Mouse (Mus musculus) urinary bladder, postnatal 25 days (tissue): ENCODE measurements around the gene Prss54.
"Not testable (repeated sequence)": the region's sequence is repeated elsewhere in the genome, so short reads cannot be mapped to it uniquely, and the experiment has no call there.

Experiments used
- DNase-seq: peaks from one replicate; pipeline ENCODE4 v3.0.0; 2022; ENCODE audit warnings: low spot score

The Prss54 gene

DNA sequence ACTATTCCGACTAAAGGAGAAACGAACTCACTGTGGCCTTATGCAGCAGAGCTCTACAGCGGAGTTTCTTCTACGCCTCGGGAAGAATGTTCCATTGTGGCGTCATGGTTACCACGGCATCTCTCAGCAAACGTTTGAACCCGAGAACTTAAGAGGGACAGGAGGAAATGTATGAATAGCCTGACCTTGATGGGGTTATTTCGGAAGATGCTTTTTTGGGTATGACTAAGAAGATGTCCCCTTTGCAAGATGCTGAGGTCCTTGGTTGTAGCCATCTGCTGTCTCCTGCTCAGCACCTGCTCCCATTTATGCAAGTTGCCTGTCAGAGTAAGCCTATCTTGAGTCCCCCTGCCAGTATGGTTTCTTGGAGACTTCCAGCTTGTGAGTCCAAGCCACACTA lies at the start of gene Prss54:
Gene Prss54 (minus strand): TSS at position 101 of the 400 bp plus-strand sequence.
- DNase-seq = no peak

DNA sequence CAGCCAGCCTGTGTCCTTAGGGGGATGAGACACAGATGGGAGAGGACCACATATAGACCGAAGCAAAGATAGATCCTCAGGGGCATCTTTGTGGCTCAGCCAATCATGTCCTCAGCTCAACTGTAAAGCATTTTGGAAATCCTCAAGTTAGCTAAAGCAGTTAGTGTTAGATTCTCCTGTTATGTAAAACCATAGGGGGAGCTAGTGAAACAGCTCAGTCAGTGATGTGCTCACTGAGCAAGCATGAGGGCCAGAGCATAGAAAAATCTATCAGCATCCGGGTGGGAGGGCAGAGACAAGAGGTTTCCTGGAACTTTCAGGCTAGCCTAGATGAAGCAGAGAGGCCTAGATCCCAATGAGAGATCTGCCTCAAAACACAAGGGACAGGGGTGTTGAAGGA lies 48.7 kb upstream of the Prss54 start:
- no peak for DNase-seq

DNA sequence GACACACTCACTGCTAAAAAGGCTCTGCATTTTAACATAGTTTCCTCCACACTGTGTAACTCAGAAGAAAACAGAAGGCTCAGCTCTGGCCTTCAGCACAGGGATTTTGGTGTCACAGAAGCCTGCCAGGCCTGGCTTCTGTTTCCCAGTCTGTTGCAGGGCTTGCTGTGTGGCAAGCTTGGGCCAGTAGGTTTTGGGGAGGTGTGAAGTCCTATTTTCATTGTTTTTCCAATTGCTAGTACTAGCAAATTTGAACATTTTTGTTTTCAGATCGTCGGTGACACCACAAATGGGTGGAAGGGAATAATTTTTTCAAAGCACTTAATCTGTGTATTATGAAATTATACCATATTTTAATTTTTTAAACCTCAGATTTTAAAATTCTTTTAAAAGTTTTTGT lies 43.9 kb upstream of the Prss54 start:
- DNase-seq = no peak

DNA sequence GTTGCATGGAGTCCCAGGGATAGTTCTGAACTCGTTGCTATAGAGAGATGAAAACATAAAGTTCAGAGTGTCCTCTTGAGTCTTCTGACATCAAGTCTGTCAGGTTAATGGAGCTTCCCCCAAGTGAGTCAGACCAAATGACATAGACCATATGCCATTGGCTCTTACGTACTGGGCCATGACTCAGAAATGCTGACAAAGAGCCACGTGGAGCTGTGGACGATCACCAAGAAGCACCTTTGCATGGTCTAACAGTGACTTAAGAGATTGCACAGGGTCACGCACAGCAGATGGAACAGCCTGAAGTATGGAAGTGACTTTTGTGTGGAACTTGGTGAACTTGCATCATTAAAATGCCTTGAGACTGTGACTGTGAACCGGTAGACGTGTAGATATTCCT lies 40.2 kb upstream of the Prss54 start:
- no peak for DNase-seq

DNA sequence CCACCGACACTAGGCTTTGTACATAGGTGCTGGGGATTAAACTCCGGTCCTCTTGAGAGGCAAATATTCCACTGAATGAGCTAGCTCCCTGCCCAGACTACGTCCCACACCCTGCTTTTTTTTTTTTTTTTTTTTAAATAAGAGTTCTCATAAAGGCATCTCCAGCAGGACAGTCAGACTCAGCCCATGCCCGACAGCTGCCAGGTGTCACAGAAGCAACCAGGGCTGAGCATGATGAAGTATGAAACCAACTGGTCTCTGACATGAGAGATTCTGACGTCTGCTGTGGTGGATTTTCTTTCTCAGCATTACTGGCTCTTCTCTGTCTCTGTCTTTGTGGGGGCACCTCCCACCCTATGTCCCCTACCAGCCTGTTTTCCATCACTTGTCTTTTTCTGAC lies 35.6 kb upstream of the Prss54 start:
- DNase-seq = no peak

GRCm38 (mm10) chr8:95610749-95611148 lies 34.6 kb upstream of the Prss54 start:
- no peak for DNase-seq

- no peak for DNase-seq
These were observed 33.3 kb upstream of the Prss54 start for GRCm38 (mm10) chr8:95609406-95609805.

- DNase-seq = no peak
These were observed 31.1 kb upstream of the Prss54 start for GRCm38 (mm10) chr8:95607210-95607609.

GRCm38 (mm10) chr8:95606509-95606908 lies 30.4 kb upstream of the Prss54 start:
- not testable (repeated sequence) for DNase-seq

DNA sequence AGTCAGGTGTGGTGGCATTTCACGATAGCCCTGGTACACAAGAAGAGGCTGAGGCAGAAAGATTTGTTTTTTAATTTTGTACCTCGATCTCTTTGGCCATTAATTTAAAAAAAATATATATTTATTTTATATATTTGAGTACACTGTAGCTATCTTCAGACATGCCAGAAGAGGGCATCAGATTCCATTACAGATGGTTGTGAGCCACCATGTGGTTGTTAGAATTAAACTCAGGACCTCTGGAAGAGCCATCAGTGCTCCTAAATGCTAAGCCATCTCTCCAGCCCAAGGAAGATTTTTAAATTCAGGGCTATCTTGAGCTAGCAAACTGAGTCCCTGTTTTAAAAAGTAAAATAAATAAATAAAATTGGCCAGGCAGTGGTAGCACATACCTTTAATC lies 26.0 kb upstream of the Prss54 start:
- DNase-seq = no peak

- no peak for DNase-seq
These were observed 25.2 kb upstream of the Prss54 start for GRCm38 (mm10) chr8:95601306-95601705.

DNA sequence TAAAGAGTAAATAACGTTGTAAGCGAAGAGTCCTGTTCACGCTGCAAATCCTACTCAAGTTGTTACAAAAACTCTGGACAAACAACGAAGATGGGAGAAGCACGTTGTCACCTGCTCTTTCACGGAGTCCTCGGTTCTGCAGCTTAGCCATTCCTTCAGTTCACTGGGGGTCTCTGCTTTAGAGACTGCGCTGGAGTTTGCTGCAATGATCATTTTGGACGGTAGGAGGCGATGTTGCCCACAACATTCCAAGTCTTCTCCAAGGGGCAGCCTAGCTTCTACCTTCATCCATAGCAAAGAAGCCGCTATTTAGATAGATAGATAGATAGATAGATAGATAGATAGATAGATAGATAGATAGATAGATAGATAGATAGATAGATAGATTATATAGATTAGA lies 23.7 kb upstream of the Prss54 start:
- DNase-seq = peak; percentile 36

- DNase-seq = no peak
These were observed 20.7 kb upstream of the Prss54 start for GRCm38 (mm10) chr8:95596841-95597241.

GRCm38 (mm10) chr8:95595131-95595530 lies 19.0 kb upstream of the Prss54 start:
- no peak for DNase-seq

DNA sequence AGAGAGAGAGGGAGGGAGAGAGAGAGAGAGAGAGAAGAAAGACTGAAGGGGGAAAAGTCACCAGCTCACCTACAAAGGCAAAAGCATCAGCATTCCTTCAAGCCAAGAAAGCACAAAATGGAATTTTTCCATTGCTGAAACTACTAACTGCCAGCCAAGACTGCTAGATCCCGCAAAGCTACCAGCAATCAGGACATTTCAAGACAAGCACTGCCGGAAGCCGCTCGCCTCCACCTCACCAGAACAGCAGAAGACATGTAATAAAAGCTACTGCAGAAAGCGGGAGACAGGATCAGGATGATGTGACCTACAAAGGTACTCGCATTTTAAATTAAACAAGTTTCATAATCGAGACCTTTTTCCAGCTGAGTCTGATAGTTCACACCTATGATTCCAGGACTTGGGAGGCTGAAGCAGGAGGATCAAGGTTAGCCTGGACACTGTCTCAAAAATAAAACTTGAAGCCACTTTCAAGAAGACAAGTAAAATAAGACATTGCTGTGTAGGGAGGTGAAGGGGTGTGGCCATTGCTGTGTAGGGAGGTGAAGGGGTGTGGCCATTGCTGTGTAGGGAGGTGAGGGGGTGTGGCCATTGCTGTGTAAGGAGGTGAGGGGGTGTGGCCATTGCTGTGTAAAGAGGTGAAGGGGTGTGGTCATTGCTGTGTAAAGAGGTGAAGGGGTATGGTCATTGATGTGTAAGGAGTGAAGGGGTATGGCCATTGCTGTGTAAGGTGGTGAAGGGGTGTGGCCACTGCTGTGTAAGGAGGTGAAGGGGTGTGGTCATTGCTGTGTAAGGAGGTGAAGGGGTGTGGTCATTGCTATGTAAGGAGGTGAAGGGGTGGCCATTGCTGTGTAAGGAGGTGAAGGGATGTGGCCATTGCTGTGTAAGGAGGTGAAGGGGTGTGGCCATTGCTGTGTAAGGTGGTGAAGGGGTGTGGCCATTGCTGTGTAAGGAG lies 17.6 kb upstream of the Prss54 start:
- DNase-seq = no peak

DNA sequence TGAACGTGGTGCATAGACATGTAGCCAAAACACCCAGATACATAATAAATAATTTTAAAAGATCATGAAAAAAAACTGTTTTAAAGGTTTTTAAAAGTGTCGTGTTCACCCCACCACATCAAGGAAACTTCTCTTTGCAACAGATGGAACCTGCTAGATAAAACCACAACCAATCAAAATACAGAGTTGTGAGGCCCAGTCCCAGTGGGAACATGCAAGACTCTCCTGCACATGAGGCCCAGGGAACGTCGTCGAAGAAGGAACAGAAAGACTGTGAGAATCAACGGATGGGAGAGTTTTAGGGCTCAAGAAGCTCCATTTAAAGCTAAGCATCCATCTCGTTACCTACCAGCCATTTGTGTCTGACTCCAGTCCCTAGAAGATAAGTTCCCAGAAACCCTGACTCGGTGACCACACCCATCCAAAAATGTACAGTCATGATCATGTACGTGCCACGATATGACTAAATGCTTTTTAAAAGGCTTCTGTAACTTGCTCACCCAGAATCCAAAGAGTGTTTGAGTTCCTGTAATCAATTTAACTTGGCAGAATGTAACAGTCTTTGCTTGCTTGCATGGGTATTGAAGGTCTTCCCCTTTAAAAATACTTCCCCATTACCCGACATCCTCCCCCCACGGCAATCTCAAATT lies 16.1 kb upstream of the Prss54 start:
- DNase-seq = no peak

GRCm38 (mm10) chr8:95590539-95590938 lies 14.4 kb upstream of the Prss54 start:
- DNase-seq = no peak

DNA sequence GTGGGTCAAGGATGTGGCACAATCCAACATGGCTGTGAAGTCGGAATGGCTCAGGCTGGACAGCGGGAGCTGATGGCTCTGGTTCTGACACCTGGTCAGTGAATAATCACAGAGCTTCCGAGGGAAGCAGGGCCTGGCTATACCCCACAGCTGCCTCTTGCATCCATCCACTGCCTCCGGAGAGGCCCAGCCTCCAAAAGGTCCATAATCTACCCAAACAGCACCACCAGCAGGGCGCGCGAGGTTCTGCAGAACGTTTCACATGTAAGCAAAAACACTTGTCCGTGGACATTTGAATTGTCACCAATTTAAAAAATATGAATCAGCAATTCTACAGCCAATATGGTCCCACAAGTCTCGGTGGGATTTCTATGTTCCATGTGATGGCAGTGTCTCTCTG lies 13.1 kb upstream of the Prss54 start:
- no peak for DNase-seq

GRCm38 (mm10) chr8:95587339-95587738 lies 11.2 kb upstream of the Prss54 start:
- DNase-seq = no peak

DNA sequence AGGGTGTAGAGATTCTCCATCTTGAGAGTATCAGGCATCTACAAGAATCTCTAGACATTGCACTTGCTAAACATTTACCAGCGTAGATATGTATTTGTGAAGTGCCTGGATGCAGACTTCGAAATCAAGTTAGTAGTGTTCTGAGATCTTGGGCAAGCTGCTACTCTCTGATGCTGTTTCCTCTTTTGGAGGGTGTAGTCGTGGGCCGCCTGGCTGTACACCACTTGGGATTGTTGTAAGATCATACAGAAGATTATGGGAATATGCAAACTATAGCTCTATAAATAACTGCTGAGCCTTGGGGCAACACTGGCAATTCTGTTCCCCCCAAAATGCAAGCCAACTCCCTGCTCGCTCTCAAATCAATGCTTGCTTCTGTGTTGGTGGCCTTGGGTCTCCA lies 3.0 kb downstream of the Prss54 start:
- no peak for DNase-seq

GRCm38 (mm10) chr8:95566809-95567208 lies 9.3 kb downstream of the Prss54 start:
- DNase-seq = no peak

- no peak for DNase-seq
These were observed 9.9 kb downstream of the Prss54 start for GRCm38 (mm10) chr8:95566217-95566616.

DNA sequence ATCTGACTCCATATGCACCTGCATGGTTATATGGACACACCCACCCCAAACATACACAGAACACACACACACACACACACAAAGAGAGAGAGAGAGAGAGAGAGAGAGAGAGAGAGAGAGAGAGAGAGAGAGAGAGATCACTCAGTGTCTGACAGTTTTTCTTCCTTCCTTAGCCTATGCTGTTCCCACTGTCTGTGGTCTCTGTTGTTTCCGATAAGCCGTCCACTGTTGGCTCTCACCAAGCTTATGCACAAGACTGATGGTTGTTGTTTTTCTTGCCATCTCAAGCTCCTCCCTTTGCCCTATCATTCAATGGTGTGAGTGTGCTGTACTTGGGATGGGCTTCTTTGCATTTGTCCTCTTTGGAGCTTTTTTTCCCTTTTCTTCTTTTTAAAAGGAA lies 20.2 kb downstream of the Prss54 start:
- DNase-seq = no peak
